Mouse (Mus musculus) spleen, adult 2 months (tissue): ENCODE data around the gene Bpifa3. TPM values are rescaled to one million over a fixed set of nuclear protein-coding genes. Genes with fewer than 3 reads are reported as not detected.

Experiments
- DNase-seq, 2 experiments: peaks; one replicate each; pipeline versions ENCODE4 v3.0.0 to v3.0.0-alpha.2; 2012 to 2021; ENCODE audit warnings: low spot score in 2 of 2, low read depth in 1 of 2
- H3K27ac ChIP-seq: fragments of 200-500 bp; 2 replicates; pipeline ENCODE4 v1.5.1; 2012; ENCODE audit warnings: low read length, inconsistent platforms; ENCODE audit not compliant: insufficient read depth
- H3K27me3 ChIP-seq: fragments of 200-500 bp; 2 replicates; pipeline ENCODE4 v1.6.1; 2012; ENCODE audit warnings: mild to moderate bottlenecking, moderate library complexity, low read length, inconsistent platforms; ENCODE audit not compliant: control insufficient read depth, insufficient read depth
- H3K36me3 ChIP-seq: fragments of 200-500 bp; 2 replicates; pipeline ENCODE4 v1.6.1; 2012; ENCODE audit warnings: mild to moderate bottlenecking, low read length, inconsistent platforms; ENCODE audit not compliant: control insufficient read depth, insufficient read depth
- H3K4me1 ChIP-seq: fragments of 200-500 bp; 2 replicates; pipeline ENCODE4 v1.6.1; 2011; ENCODE audit warnings: inconsistent platforms; ENCODE audit not compliant: control insufficient read depth, insufficient read depth, insufficient read length
- H3K4me3 ChIP-seq: fragments of 200-500 bp; 2 replicates; pipeline ENCODE4 v1.5.1; 2011; ENCODE audit warnings: mild to moderate bottlenecking, inconsistent platforms; ENCODE audit not compliant: insufficient read depth, insufficient read length; ENCODE audit errors: extremely low read depth
- CTCF ChIP-seq: fragments of 200-500 bp; IDR thresholded peaks from 2 replicates; pipeline ENCODE4 v1.5.1; 2011; ENCODE audit warnings: mild to moderate bottlenecking, inconsistent platforms; ENCODE audit not compliant: insufficient read depth, insufficient read length, insufficient replicate concordance; ENCODE audit errors: extremely low read depth
- POLR2A ChIP-seq: fragments of 200-500 bp; IDR thresholded peaks from 2 replicates; pipeline ENCODE4 v1.6.1; 2011; ENCODE audit warnings: low read depth, low read length, inconsistent platforms
- WGBS: fragments of 180-500 bp; shearing (Covaris S2); methylation state at CpG from one replicate; pipeline ENCODE4 v1.1.7; 2018; 5-methylcytosine and 5-hydroxymethylcytosine counted together
- polyA plus RNA-seq: library from polyadenylated mRNA; depleted of rRNA; stranded (reverse); fragments of >200 nt; gene quantifications from 2 replicates; pipeline ENCODE4 v1.2.3, GENCODE M21; 2012; rRNA removed

The Bpifa3 gene
- polyA plus RNA-seq: not detected in 2 replicates

GRCm38 (mm10) chr2:154130120-154130519 is at the start of gene Bpifa3:
TSS of gene Bpifa3 (plus strand) at chr2:154130336.
- Histone ChIP-seq H3K36me3 (no peaks in the 10 kb centered on the region), H3K27me3 (no peaks in the 10 kb centered on the region), H3K4me3 (no peak within 1 kb of the TSS), H3K4me1 (no peaks in the 10 kb centered on the region), H3K27ac (no peak within 1 kb of the TSS)
- TF ChIP-seq CTCF (no peak), POLR2A (no peak)
- no peak for DNase-seq
- WGBS: 67% methylated on average over 2 of the region's 2 CpGs

GRCm38 (mm10) chr2:154097734-154098133 is 32.4 kb upstream of the Bpifa3 start:
- TF ChIP-seq POLR2A: no peak
- TF ChIP-seq CTCF: no peak
- no peaks in the 10 kb centered on the region for H3K4me1 ChIP-seq
- H3K27ac ChIP-seq: no peak overlapping the region
- 46% methylated on average over 1 of the region's 1 CpGs for WGBS
- no peak overlapping the region for H3K4me3 ChIP-seq
- H3K36me3 ChIP-seq: no peaks in the 10 kb centered on the region
- no peaks in the 10 kb centered on the region for H3K27me3 ChIP-seq
- no peak for DNase-seq

GRCm38 (mm10) chr2:154117381-154117780 is 12.8 kb upstream of the Bpifa3 start:
- WGBS: 88% methylated on average over 3 of the region's 3 CpGs
- Histone ChIP-seq H3K4me1 (no peaks in the 10 kb centered on the region), H3K36me3 (no peaks in the 10 kb centered on the region), H3K4me3 (no peak overlapping the region), H3K27ac (no peak overlapping the region), H3K27me3 (no peaks in the 10 kb centered on the region)
- no peak for TF ChIP-seq POLR2A
- TF ChIP-seq CTCF: no peak
- DNase-seq: no peak

- no peaks in the 10 kb centered on the region for H3K4me1 ChIP-seq
- H3K36me3 ChIP-seq: no peaks in the 10 kb centered on the region
- DNase-seq: no peak
- H3K4me3 ChIP-seq: no peak within 1 kb of the TSS
- WGBS: 83% methylated on average over 4 of the region's 4 CpGs
- H3K27ac ChIP-seq: no peak within 1 kb of the TSS
- no peaks in the 10 kb centered on the region for H3K27me3 ChIP-seq
- TF ChIP-seq POLR2A: no peak
- TF ChIP-seq CTCF: no peak
Measured at GRCm38 (mm10) chr2:154142580-154142979, 12.4 kb downstream of the Bpifa3 start, which contains the start of gene Bpifa1. TSS of gene Bpifa1 (plus strand) at chr2:154142880.

DNA sequence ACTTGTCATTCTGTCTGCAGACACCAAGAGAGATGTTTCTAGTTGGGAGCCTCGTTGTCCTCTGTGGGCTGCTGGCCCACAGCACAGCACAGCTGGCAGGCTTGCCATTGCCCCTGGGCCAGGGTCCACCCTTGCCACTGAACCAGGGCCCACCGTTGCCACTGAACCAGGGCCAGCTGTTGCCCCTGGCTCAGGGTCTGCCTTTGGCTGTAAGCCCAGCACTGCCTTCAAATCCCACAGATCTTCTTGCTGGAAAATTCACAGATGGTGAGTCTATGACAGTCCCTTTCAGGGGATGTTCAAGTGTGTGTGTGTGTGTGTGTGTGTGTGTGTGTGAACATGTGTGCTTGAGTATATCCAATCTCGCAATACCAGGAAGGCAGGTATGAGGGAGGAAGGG is 13.6 kb downstream of the Bpifa3 start:
- no peak overlapping the region for H3K4me3 ChIP-seq
- TF ChIP-seq POLR2A: no peak
- TF ChIP-seq CTCF: no peak
- no peak overlapping the region for H3K27ac ChIP-seq
- no peak for DNase-seq
- no peaks in the 10 kb centered on the region for H3K36me3 ChIP-seq
- H3K4me1 ChIP-seq: no peaks in the 10 kb centered on the region
- H3K27me3 ChIP-seq: no peaks in the 10 kb centered on the region
- WGBS: 76% methylated on average over 3 of the region's 3 CpGs

GRCm38 (mm10) chr2:154147496-154147895 is 17.4 kb downstream of the Bpifa3 start:
- H3K27me3 ChIP-seq: no peaks in the 10 kb centered on the region
- TF ChIP-seq POLR2A (no peak), CTCF (no peak)
- no peaks in the 10 kb centered on the region for H3K36me3 ChIP-seq
- 81% methylated on average over 4 of the region's 4 CpGs for whole genome bisulfite sequencing
- no peak overlapping the region for H3K4me3 ChIP-seq
- H3K4me1 ChIP-seq: no peaks in the 10 kb centered on the region
- H3K27ac ChIP-seq: no peak overlapping the region
- DNase-seq: no peak

DNA sequence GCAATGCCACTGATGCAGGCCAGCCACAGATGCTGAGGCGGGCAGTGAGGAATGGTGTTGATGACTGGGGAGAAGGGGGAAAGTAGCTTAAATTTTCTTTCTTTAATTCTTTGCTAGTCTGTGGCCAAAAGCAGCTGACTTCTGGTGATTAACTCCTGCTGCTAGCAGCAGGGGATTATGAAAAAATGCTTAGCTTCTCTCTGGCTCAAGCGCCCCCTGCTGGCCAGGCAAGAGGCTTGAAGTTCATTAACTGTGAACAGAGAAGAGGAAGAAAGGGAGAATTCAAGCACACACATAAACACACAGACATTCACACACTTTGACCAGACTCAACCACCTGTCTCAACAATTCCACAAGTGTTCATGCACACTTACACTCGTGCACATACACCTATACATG is 28.3 kb downstream of the Bpifa3 start:
- no peak for DNase-seq
- Histone ChIP-seq H3K27me3 (no peaks in the 10 kb centered on the region; the same call in 1 of the 2 replicates), H3K27ac (no peak overlapping the region), H3K36me3 (no peaks in the 10 kb centered on the region), H3K4me1 (no peaks in the 10 kb centered on the region), H3K4me3 (no peak overlapping the region)
- TF ChIP-seq POLR2A: no peak
- TF ChIP-seq CTCF: peak; percentile 13; the same call in 1 of the 2 replicates
- 40% methylated on average over 3 of the region's 3 CpGs for WGBS
